Mouse (Mus musculus) mammary gland, adult 2 months (tissue): Measurements from ENCODE around the gene Usp47. TPM values are rescaled to one million over a fixed set of nuclear protein-coding genes. Genes with fewer than 3 reads are reported as not detected.

Experiments
- polyA plus RNA-seq: library from polyadenylated mRNA; depleted of rRNA; stranded (reverse); fragments of >200 nt; gene quantifications from 2 replicates; pipeline ENCODE4 v1.2.3, GENCODE M21; 2012; ENCODE audit warnings: low replicate concordance; rRNA removed

Usp47 gene
- 6.0 and 16.9 TPM in 2 replicates for polyA plus RNA-seq

DNA sequence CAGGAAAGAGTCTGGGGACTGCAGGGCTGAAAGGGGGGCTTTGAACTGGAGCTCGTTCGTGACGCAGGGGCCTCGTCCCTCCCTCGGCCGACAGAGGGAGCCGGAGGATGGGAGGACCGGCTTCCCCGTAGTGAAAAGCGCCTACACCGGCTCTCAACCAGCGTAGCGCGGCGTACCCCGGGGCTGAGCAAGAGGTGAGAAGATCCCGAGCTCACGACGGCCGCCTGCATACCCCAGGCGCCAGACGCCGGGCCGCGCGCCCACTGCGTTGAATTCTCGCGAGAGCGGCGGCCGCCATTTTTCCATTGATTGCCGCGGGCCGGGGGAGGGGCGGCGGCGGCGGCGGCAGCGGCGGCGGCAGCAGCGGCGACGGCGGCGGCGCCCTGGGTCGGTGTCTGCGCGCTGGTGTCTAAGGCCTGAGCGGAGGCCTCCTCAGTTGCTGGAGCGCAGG lies at the start of gene Usp47:
Gene Usp47 (plus strand): TSS at position 355 of the 451 bp plus-strand sequence.

GRCm38 (mm10) chr7:112158942-112159341 lies 135.6 kb downstream of the Usp47 start, which contains the start of gene Dkk3:
Dkk3 (minus strand) TSS chr7:112159057.

Other genes starting within 250 kb of the Usp47 start
- gene Galnt18, start 243.5 kb upstream of the Usp47 start, polyA plus RNA-seq = 19.1 and 25.2 TPM in 2 replicates
- gene Dkk3, start 135.6 kb downstream of the Usp47 start, polyA plus RNA-seq = 7.4 and 8.4 TPM in 2 replicates
- gene Mical2, start 202.4 kb downstream of the Usp47 start, polyA plus RNA-seq = 10.8 and 16.0 TPM in 2 replicates